Mouse (Mus musculus): ENCODE measurements around the gene Mccc1. TPM values are rescaled to one million over a fixed set of nuclear protein-coding genes. Genes with fewer than 3 reads are reported as not detected.

Gene Mccc1
- polyA plus RNA-seq, 1 experiment: 24.7 TPM

- H3K27ac ChIP-seq (ENCODE audit: insufficient read depth, low read depth, low read length): no peak overlapping the region
- TF ChIP-seq POLR2A (IDR thresholded peaks at IDR 0.05; ENCODE audit: borderline replicate concordance, low read depth, low read length) (no peak), CTCF (IDR thresholded peaks at IDR 0.05; ENCODE audit: low read depth, low read length) (no peak)
- H3K4me1 ChIP-seq (ENCODE audit: control insufficient read depth, insufficient read depth, low read length): peaks cover 13% of the 10 kb centered on the region
- no peak overlapping the region for H3K4me3 ChIP-seq (ENCODE audit: insufficient read depth, low read length)
These were observed 33.0 kb downstream of the Mccc1 start for GRCm38 (mm10) chr3:35967366-35967921.

- Histone ChIP-seq H3K4me3 (ENCODE audit: insufficient read depth, low read length) (no peak overlapping the region), H3K27ac (ENCODE audit: insufficient read depth, low read depth, low read length) (no peak overlapping the region), H3K4me1 (ENCODE audit: control insufficient read depth, insufficient read depth, low read length) (peaks cover 13% of the 10 kb centered on the region)
- TF ChIP-seq POLR2A (IDR thresholded peaks at IDR 0.05; ENCODE audit: borderline replicate concordance, low read depth, low read length) (no peak), CTCF (IDR thresholded peaks at IDR 0.05; ENCODE audit: low read depth, low read length) (no peak)
These were observed 34.0 kb downstream of the Mccc1 start for GRCm38 (mm10) chr3:35966493-35966892.

- peaks cover 13% of the 10 kb centered on the region for H3K4me1 ChIP-seq (ENCODE audit: control insufficient read depth, insufficient read depth, low read length)
- H3K27ac ChIP-seq (ENCODE audit: insufficient read depth, low read depth, low read length): no peak overlapping the region
- H3K4me3 ChIP-seq (ENCODE audit: insufficient read depth, low read length): no peak overlapping the region
- TF ChIP-seq POLR2A (IDR thresholded peaks at IDR 0.05; ENCODE audit: borderline replicate concordance, low read depth, low read length): no peak
- no peak for TF ChIP-seq CTCF (IDR thresholded peaks at IDR 0.05; ENCODE audit: low read depth, low read length)
These were observed 35.5 kb downstream of the Mccc1 start for GRCm38 (mm10) chr3:35964928-35965327.

GRCm38 (mm10) chr3:35963921-35964320, 36.6 kb downstream of the Mccc1 start:
- no peak for TF ChIP-seq CTCF (IDR thresholded peaks at IDR 0.05; ENCODE audit: low read depth, low read length)
- no peak for TF ChIP-seq POLR2A (IDR thresholded peaks at IDR 0.05; ENCODE audit: borderline replicate concordance, low read depth, low read length)
- H3K4me3 ChIP-seq (ENCODE audit: insufficient read depth, low read length): no peak overlapping the region
- no peak overlapping the region for H3K27ac ChIP-seq (ENCODE audit: insufficient read depth, low read depth, low read length)
- H3K4me1 ChIP-seq (ENCODE audit: control insufficient read depth, insufficient read depth, low read length): peaks cover 13% of the 10 kb centered on the region

GRCm38 (mm10) chr3:35963401-35963800, 37.1 kb downstream of the Mccc1 start:
- TF ChIP-seq CTCF (IDR thresholded peaks at IDR 0.05; ENCODE audit: low read depth, low read length) (no peak), POLR2A (IDR thresholded peaks at IDR 0.05; ENCODE audit: borderline replicate concordance, low read depth, low read length) (no peak)
- H3K4me3 ChIP-seq (ENCODE audit: insufficient read depth, low read length): no peak overlapping the region
- peaks cover 13% of the 10 kb centered on the region for H3K4me1 ChIP-seq (ENCODE audit: control insufficient read depth, insufficient read depth, low read length)
- H3K27ac ChIP-seq (ENCODE audit: insufficient read depth, low read depth, low read length): no peak overlapping the region

- Histone ChIP-seq H3K27ac (ENCODE audit: insufficient read depth, low read depth, low read length) (no peak overlapping the region), H3K4me3 (ENCODE audit: insufficient read depth, low read length) (no peak overlapping the region), H3K4me1 (ENCODE audit: control insufficient read depth, insufficient read depth, low read length) (peaks cover 13% of the 10 kb centered on the region)
- TF ChIP-seq POLR2A (IDR thresholded peaks at IDR 0.05; ENCODE audit: borderline replicate concordance, low read depth, low read length): no peak
These were observed 37.5 kb downstream of the Mccc1 start for GRCm38 (mm10) chr3:35962967-35963366.

GRCm38 (mm10) chr3:35957230-35957629, 43.2 kb downstream of the Mccc1 start:
- Histone ChIP-seq H3K4me3 (ENCODE audit: insufficient read depth, low read length) (no peak overlapping the region), H3K27ac (ENCODE audit: insufficient read depth, low read depth, low read length) (no peak overlapping the region), H3K4me1 (ENCODE audit: control insufficient read depth, insufficient read depth, low read length) (no peaks in the 10 kb centered on the region)
- no peak for TF ChIP-seq CTCF (IDR thresholded peaks at IDR 0.05; ENCODE audit: low read depth, low read length)
- no peak for TF ChIP-seq POLR2A (IDR thresholded peaks at IDR 0.05; ENCODE audit: borderline replicate concordance, low read depth, low read length)

- no peak overlapping the region for H3K27ac ChIP-seq (ENCODE audit: insufficient read depth, low read depth, low read length)
- no peak overlapping the region for H3K4me3 ChIP-seq (ENCODE audit: insufficient read depth, low read length)
- TF ChIP-seq CTCF (IDR thresholded peaks at IDR 0.05; ENCODE audit: low read depth, low read length) (no peak), POLR2A (IDR thresholded peaks at IDR 0.05; ENCODE audit: borderline replicate concordance, low read depth, low read length) (no peak)
- no peaks in the 10 kb centered on the region for H3K4me1 ChIP-seq (ENCODE audit: control insufficient read depth, insufficient read depth, low read length)
These were observed 45.4 kb downstream of the Mccc1 start for GRCm38 (mm10) chr3:35954901-35955575.

- H3K4me3 ChIP-seq (ENCODE audit: insufficient read depth, low read length): no peak overlapping the region
- TF ChIP-seq CTCF (IDR thresholded peaks at IDR 0.05; ENCODE audit: low read depth, low read length) (no peak), POLR2A (IDR thresholded peaks at IDR 0.05; ENCODE audit: borderline replicate concordance, low read depth, low read length) (no peak)
- no peak overlapping the region for H3K27ac ChIP-seq (ENCODE audit: insufficient read depth, low read depth, low read length)
- no peaks in the 10 kb centered on the region for H3K4me1 ChIP-seq (ENCODE audit: control insufficient read depth, insufficient read depth, low read length)
These were observed 46.7 kb downstream of the Mccc1 start for GRCm38 (mm10) chr3:35953816-35954215.

GRCm38 (mm10) chr3:35953184-35953583, 47.3 kb downstream of the Mccc1 start:
- Histone ChIP-seq H3K27ac (ENCODE audit: insufficient read depth, low read depth, low read length) (no peak overlapping the region), H3K4me3 (ENCODE audit: insufficient read depth, low read length) (no peak overlapping the region), H3K4me1 (ENCODE audit: control insufficient read depth, insufficient read depth, low read length) (peaks cover 3% of the 10 kb centered on the region)
- TF ChIP-seq POLR2A (IDR thresholded peaks at IDR 0.05; ENCODE audit: borderline replicate concordance, low read depth, low read length) (no peak), CTCF (IDR thresholded peaks at IDR 0.05; ENCODE audit: low read depth, low read length) (no peak)

All from bone marrow macrophage, adult 2 months (primary cell).